Mouse (Mus musculus) brain, embryonic 14.5 days (tissue): Measurements from ENCODE around the gene Nbr1.
"Not testable (repeated sequence)": the region's sequence is repeated elsewhere in the genome, so short reads cannot be mapped to it uniquely, and the experiment has no call there.

Experiments used
- CTCF ChIP-seq: fragments of 200-500 bp; IDR thresholded peaks from 2 replicates; pipeline ENCODE4 v1.5.1; 2012; ENCODE audit warnings: inconsistent platforms, mild to moderate bottlenecking, moderate library complexity, borderline replicate concordance; ENCODE audit not compliant: insufficient read depth, insufficient read length; ENCODE audit errors: extremely low read depth
- POLR2A ChIP-seq: fragments of 200-500 bp; IDR thresholded peaks from 2 replicates; pipeline ENCODE4 v1.6.1; 2012; ENCODE audit warnings: mild to moderate bottlenecking, inconsistent platforms, borderline replicate concordance; ENCODE audit not compliant: poor library complexity, insufficient read depth, insufficient read length, severe bottlenecking; ENCODE audit errors: extremely low read depth

- TF ChIP-seq POLR2A, CTCF: not testable (repeated sequence)
Observed at GRCm38 (mm10) chr11:101607134-101607533, 55.2 kb downstream of the Nbr1 start.
